Mouse (Mus musculus) hindlimb bud, embryonic 11.5 days (tissue): ENCODE measurements around the gene Ddr1.

Experiments
- DNase-seq: peaks from one replicate; pipeline ENCODE4 v3.0.0-alpha.2; 2012; ENCODE audit warnings: low read depth, low spot score; ENCODE audit errors: extremely low spot score

The Ddr1 gene

DNA sequence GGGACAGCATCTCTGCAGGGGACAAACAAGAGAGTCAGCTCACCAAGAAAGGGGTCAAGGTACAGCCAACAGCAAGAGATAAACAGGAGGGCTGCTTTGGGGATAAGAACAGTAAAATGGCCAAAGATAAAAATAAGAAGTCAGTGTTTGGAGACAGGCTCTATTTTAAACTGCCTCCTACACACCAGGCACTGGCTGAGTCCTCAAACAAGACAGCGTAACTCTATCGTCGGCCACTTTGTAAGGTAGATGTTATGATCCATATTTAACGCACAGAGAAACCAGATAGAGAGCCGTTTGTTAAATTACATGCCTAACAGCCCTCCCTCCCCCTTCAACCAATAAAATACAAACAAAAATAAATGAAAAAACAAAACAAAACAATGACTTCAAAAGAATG, 10.5 kb downstream of the Ddr1 start:
- no peak for DNase-seq

DNA sequence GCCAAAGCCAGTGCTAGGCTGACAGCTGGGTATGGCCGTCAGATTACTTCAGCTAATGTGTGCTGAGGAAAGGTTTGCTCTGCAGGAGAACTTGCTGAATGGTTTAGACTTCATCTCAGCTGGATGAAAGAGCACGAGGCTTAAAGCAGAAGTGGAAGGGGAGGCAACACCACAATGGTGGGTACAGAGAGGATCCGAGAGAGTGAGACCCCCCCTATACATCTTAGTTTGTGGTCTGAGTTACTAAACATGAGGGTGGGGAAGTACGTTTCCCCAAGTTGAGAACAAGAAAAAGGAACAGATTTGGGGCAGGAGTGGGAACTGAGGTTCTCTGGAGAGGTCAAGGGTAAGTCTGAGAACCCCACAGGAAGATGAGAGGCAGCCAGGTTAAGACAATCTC, 12.1 kb downstream of the Ddr1 start:
- DNase-seq = no peak

DNA sequence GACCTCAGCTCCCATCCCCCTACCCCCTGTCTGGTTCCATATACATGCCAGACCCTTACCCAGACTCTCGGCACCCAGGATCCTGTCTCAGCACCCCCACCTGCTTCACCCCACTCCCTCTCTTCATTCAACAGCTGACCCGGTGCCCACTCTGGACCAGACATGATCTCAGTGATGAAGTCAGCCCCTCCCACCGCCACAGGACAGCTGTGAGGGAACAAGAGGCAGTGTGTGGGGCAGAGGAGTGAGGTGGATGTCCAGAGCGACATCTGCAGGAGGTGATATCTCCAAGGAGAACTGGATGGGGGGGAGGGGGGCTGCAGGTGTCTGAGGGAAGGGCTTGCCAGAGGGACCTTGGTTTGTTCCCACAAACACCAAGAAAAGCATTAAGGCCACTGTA, 12.6 kb downstream of the Ddr1 start:
- no peak for DNase-seq

DNA sequence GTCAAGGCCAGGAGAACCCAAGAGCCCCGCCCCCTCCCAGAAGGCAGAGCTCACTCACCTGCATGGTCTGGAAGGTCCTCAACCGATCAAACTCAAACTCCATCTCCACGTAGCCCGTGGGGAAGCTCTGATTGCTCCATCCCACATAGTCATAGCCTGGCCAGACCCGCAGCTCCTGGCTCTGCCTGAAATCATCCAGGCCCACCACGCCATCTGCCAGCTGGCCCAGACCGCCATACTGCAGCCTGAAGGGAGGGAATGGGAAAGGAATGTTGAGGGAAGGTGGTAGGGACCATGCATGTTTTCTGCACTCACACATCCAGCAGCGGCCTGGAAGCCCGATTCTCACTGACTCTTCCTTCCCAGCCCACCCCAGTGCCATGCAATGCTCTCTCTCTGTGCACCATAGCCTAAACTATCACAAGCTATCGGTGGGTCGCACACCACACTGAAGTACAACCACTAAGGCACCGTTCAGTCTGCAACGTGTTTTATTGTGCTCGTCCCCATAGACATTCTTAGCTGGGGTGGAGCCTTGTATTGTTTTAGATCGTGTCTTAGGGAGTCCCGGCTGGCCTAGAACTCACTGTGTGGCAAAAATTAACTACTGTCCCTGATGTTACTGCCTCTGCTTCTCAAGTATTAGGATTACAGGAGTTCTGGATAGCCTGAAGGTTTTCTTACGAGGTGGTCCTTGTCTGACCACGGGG, 14.3 kb downstream of the Ddr1 start:
- DNase-seq = no peak

DNA sequence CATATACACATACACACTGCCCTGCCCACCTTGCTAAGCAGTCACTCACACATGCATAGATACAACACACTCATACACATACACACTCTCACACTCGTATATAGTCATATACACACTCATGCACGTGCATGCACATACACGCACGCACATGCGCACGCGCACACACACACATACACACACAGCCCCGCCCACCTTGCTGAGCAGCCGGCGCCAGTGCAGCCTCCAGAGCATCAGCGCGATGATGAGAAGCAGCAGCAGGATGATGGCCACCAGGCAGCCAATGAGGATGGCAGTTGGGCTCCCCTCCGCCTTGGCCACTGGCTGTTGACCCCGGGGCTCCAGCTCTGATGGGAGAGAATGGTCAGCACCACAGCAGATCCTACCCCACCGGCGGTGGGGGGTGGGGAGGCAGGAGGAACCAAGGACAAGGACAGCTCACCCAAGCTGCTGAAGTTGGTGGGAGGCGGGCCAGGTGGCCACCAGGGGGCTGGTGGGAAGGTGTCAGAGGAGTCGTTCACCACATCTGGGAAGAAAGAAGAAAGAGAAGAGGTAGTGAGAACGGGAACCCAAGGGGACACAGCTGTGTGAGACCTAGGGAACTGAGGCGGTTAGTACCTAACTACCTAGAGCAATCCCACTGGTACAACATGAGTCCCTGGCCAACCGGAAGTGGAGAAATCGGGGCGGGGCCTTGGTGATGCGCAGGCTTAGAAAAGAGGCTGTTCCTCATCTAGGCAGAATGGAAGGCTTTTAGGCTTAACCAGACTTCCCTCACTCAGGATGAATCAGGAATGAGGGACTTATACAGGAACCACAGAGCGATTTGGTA, 15.9 kb downstream of the Ddr1 start:
- no peak for DNase-seq

DNA sequence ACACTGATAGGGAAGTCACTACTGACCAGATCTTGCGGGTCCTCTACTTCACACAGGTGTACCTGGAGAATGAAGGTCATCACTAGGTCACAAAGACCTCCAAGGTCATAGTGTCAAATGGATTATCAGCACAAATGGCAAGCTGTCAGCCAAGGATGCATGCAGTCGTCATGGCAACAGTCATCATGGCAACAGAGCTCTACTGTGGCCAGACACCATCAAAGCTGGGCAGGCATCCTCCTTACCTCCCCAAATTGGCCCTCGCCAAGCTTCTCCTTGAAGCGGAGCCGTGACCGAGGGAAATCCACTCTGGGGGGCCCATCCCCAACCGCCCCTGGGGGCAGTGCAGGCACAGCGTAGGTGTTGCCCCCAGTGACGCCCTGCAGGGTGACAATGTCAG, 19.4 kb downstream of the Ddr1 start:
- DNase-seq = no peak

DNA sequence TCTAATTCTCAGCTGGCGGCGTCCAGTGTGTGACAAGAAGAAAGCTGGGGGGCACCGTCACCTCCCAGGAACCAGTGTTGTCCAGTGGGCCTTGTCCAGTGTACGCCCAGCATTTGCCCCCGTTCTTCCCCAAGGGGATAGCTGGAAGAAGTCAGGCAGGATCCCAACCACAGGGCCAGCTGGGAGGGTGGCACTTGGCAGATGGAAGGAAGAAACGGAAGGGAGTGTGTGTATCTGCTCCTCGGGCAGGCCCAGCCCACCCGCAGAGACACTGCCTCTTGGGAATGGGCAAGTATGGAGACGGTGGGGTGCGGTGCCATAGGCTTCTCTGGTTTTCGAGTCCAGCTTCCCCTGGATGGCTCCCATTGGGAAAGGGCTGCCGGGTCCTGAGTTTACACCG, 22.4 kb downstream of the Ddr1 start:
- DNase-seq = no peak

DNA sequence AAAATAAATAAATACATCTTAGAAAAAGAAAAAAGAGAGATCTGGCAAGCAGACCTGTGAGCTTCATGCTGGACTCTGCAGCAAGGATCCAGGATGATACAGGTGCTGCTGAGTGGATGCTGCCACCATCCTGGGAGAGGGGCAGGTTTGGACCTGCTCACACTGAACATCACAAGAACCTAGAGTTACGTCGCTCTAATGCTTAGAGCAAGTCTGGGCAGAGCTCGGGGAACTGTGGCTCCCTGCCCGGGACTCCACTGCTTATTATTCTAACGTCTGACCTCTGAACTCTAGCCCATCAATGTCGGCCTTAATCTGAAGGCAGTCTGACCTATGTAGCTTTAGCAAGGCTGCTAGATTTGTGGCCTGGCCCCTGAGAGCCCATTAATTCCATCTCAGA, 23.8 kb downstream of the Ddr1 start:
- DNase-seq = no peak

DNA sequence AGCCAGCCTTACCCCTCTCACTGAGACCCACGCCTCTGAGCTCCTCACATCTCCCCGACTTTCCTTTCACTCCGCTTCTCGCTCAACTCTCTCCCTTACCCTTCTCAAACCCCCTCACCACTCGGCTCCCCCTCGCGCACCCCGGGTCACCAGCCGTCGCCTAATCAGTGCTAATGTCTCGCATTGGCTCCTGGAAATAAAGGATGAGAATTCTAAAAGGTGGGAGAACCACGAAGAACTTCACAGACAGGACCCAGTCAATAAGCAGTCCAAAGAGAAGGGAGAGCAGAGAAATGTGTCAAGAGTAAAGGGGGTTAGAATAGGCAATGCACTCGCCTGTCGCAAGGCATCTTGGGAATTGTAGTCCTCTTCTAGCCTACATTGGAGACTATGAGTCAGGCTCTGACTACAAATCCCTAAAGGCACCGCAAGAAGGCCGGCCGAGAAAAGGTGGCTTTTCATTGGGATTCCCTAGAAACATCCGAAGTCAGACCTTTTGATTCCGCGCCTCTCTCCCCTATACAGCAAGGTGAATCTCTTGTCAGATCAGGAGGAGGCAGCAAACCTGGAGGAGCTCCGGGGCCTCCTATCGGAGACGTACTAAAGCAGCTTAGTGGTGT, 30.9 kb downstream of the Ddr1 start, which contains the start of gene Gtf2h4:
TSS of gene Gtf2h4 (minus strand) at position 324 of the 620 bp plus-strand sequence.
- DNase-seq = peak; percentile 88

DNA sequence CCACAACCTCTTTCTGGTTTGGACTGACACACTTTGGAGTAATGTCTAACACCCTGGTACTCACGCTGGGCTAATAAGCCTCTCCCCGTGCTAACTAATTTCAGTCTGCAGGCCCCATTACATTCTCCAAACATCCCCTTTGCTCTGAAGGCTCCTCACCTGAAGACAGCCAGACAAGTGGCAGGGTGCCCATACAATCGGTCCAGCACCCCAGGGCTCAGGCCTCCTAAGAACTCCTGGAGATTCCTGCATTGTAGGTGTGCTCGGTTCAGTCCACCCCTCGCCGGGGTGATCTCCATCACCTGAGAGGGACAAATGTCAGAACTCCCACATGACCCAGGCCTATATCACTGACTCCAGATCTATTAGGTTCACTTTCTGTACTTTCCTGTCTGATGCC, 31.9 kb downstream of the Ddr1 start:
- no peak for DNase-seq

DNA sequence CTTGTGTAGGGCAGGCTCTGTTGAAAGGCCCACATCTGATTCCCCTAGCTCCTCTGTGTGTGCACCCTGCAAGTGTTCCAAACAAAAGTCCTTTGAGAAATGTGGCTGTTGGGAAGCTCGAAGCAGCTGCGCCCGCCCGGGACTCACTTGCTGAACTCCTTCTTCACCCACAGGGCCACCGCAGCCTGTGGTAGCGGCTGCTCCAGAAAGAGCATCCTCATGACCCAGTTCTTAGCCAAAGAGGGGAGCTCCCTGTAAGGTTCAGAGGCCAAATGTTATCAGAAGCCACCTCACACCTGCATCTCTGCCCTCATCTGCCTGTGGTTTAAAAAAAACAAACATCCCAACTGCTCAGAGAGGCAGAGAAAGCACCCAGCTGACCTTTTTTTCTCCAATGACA, 32.6 kb downstream of the Ddr1 start:
- DNase-seq = no peak

DNA sequence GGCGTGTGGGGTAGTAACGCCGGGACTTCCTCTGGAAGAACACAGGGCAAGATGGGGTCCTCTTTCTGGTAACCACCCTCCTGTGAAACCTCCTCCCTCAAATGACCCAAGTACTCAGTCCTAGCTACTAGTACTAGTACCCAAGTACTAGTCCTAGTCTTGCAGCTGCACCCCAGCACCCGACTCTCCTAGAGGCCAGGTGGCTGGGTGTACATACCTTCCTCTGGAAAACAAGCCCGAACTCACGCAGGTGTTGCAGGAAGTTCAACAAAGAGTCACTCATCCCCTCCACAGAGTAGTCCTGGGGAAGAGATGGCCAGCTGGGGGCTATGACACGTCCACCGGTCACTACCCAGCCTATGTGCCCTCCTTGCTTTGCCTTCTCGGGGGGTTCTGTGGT, 34.7 kb downstream of the Ddr1 start:
- no peak for DNase-seq

DNA sequence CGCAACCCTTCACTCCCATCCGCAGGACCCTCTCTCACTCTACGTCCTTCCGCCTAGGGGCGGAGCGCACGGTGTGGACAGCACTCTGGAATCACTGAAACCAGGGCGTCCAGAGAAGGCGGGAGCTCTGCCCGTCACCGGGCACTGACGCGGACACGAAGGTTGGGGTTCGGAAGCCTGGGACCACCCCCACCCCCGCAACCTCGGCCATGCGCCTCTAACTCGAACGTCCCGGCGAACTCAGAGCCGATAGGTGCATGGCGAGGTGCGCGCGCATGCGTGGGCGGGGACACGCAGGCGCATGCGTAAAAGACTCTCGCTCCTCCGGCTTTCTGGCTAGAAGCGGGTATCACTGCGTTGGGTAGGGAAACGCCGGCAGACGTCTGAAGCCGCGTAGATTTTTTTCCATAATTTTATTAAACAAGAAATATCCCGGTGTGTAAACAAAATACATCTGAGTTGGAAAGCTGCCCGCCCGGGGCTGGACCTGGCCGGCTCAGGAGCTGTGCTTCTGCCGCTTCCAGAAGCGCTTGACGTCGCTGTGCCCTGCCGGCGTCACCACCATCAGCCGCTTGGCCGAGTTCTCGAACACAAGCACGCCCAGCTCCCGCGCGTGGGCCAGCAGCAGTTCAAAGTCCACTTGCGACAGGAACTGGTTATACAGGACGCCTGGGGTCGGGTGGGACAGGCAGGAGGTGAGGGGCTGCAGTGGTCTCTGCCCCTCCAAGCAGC, 36.9 kb downstream of the Ddr1 start, which contains the start of gene Vars2:
TSS of gene Vars2 (minus strand) at position 259 of the 732 bp plus-strand sequence.
- DNase-seq = peak; percentile 88

DNA sequence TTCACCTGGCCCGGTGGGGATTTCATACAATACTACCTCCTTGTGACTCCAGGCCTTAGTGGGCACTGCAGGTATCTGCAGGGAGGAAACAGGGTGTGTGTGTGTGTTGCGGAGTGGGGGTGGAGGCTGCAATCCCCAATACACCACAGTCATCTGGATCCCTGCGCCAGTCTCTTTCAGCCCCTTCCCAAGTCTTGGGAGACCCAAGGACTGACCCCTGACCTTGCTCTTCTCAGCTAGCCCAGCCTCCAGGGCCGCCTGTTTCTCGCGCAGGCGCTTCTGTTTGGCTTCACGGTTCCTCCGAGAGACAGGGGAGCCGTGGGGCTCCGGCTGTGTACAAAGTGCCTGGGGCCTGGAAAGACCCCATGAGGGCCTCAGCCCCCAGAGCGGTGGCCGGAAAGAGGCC, 37.6 kb downstream of the Ddr1 start:
- no peak for DNase-seq

DNA sequence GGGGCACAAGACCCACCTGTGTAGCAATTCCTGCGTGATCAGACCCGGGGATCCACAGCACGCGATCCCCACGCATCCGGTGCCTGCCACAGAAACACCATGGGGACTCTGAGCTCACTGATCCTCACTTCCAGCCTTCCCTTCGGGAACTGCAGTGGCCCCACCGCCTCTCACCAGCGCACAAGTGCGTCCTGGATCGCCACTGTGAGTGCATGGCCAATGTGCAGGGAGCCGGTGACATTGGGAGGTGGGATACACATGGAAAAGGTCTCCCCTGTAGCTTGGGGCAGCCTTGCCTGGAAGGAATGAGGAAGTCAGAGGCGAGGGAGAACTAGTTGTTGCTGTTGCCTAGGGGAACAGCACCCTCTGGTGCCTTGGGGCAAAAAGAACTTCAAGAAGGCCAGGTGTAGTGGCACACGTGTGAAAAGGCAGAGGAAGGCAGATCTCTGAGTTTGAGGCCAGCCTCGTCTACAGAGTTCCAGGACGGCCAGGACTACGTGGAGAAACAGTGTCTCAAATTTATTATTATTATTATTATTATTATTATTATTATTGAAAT, 38.4 kb downstream of the Ddr1 start:
- DNase-seq = no peak

DNA sequence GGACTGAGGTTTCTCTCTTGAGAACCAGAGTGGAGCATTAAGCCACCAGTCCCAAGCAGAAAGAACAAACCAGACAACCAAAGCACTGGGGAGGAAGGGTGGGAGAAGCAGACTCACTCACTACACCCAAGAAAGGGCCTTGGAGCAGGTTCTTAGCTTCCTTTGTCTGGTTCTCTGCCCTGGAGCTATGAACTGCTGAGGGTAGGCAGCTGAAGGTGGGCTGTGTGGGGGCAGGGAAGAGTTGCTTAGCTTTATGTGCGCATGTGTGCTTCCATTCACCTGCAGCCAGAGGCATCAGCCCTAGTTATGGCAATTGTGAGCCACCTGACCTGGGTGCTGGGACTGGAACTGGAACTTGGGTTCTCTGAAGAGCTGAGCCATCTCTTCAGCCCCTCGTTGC, 51.3 kb downstream of the Ddr1 start:
- no peak for DNase-seq

DNA sequence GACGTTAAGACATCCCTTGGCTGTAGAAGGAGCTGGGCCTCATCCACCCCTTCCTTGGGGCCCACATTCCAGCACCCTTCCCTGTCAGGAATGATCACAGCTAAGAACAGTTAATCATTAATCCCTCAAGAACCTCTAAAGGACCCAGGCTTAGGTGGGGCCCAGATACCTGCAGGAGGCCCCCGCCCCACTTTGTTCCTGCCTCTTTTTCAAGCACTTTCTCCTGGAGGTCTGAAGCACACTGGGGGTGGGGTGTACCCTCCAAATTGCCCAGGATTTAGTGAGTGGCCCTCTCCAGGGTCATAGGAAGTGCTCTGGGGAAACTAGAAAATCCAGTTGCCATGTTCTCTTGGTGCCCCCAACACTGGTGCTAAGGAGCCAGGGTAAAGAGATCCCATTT, 55.0 kb downstream of the Ddr1 start:
- DNase-seq = no peak

DNA sequence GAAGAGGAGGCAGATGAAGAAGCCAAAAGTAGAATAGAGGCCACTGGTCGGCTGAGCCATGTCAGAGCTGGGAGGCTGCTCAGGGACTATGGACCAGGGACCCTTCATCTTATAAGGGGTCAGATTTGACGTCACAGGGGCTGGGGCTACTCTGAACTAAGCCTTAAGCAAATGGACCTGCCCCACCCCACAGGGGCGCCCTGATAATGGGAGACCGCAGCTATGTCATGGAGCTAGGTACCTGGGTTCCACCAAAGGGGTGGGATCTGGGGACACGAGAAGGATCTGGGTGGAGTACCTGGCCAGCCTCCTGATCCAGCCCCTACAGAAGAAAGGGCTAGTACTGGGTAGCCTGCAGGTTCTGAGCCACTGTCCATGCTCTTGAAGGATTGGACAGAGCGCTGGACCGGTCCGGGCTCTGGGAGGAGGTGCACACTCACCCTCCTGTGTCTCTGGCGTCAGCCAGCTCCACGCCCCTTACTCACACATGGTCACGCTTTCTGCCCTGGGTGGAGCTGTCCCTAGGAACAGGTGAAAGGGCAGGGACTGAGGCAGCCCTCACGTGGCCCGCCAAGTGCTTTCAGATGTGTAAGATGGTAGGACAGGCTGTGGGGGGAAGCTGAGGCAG, 60.7 kb downstream of the Ddr1 start, which contains the start of gene Mucl3:
TSS of gene Mucl3 (minus strand) at position 87 of the 628 bp plus-strand sequence.
- no peak for DNase-seq

DNA sequence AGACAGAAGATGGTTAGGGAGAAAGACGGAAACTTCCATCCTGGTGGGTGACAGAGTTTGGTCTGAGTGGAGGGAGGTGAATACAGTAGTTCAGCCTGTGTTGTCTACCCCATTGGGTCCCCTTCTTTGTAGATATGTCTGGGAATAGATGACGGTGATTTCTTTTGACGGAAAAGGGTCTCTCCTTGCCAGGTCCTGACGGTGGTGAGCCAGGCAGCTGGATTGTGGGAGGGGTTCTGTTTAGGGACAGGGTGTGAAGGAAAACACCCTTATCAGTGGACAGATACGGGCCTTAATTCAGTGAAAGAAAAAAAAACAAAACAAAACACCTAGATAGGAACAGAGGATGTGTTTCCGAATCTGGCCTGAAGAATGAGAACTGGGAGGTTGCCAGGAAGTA, 65.1 kb downstream of the Ddr1 start:
- DNase-seq = no peak

DNA sequence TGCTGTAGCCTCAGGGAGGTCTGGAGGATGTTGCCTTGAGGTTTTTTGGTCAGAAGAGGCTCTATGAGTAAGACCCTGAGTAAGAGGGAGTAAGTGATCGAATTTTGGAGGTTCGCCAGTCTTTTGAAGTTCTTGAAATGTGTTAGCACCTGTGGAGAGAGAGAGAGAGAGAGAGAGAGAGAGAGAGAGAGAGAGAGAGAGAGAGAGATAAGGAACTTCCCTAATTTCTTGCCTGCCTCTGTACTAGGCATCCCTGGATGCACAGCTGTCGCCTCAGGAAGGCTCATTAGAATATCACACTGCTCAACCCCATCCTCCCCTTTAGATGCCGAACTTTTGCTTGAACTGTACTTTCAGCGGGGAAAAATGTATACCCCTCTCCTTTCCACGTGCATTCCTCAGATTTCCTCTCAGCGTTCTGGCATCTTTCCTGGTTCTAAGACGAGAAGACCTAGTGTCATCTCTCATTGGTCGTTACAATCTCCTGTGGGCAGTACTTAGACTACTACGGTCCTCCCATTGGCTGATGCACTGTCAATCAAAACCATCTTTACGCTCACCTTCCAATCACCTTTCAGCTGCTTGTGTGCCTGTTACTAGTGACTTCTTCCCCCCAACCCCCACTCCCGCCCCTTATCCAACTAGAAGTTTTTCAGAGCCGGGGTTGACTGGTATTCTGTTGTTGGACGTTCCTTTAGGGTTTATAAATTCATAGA, 65.8 kb downstream of the Ddr1 start:
- no peak for DNase-seq
